Mouse (Mus musculus) olfactory bulb, adult 2 months (tissue): Measurements from ENCODE around the gene Bet1l. TPM values are rescaled to one million over a fixed set of nuclear protein-coding genes. Genes with fewer than 3 reads are reported as not detected.

Source experiments
- H3K27ac ChIP-seq: fragments of 200-500 bp; 2 replicates; pipeline ENCODE4 v1.5.1; 2012; ENCODE audit warnings: low read depth, low read length; ENCODE audit not compliant: insufficient read depth
- H3K4me1 ChIP-seq: fragments of 200-500 bp; 2 replicates; pipeline ENCODE4 v1.6.1; 2012; ENCODE audit warnings: low read length; ENCODE audit not compliant: control insufficient read depth, insufficient read depth
- H3K4me3 ChIP-seq: fragments of 200-500 bp; 2 replicates; pipeline ENCODE4 v1.5.1; 2012; ENCODE audit warnings: mild to moderate bottlenecking, low read depth, low read length, moderate library complexity; ENCODE audit not compliant: insufficient read depth
- CTCF ChIP-seq: fragments of 200-500 bp; IDR thresholded peaks from 2 replicates; pipeline ENCODE4 v1.5.1; 2012; ENCODE audit warnings: low read depth, mild to moderate bottlenecking, low read length, moderate library complexity; ENCODE audit not compliant: insufficient read depth
- POLR2A ChIP-seq: fragments of 200-500 bp; IDR thresholded peaks from 2 replicates; pipeline ENCODE4 v1.6.1; 2012; ENCODE audit warnings: mild to moderate bottlenecking, low read depth, low read length, moderate library complexity; ENCODE audit not compliant: insufficient read depth
- WGBS: fragments of 180-500 bp; shearing (Covaris S2); methylation state at CpG from one replicate; pipeline ENCODE4 v1.1.7; 2018; 5-methylcytosine and 5-hydroxymethylcytosine counted together
- polyA plus RNA-seq: library from polyadenylated mRNA; stranded (reverse); fragments of >200 nt; gene quantifications from 2 replicates; pipeline ENCODE4 v1.2.4, GENCODE M21; 2012; ENCODE audit warnings: low replicate concordance; ENCODE audit not compliant: missing spikeins, insufficient read depth, insufficient read length

Gene Bet1l
- not detected in 2 replicates for polyA plus RNA-seq

GRCm38 (mm10) chr7:140857550-140858505, at the start of gene Bet1l:
TSS of gene Bet1l (minus strand) at chr7:140857577.
- TF ChIP-seq CTCF (no peak), POLR2A (no peak)
- Histone ChIP-seq H3K4me3 (peak within 1 kb of the TSS; percentile 71), H3K27ac (peak within 1 kb of the TSS; percentile 68), H3K4me1 (peaks cover 32% of the 10 kb centered on the region)
- 25% methylated on average over 40 of the region's 40 CpGs for WGBS

GRCm38 (mm10) chr7:140907131-140907530, 49.8 kb upstream of the Bet1l start:
- WGBS = 83% methylated on average over 13 of the region's 13 CpGs
- H3K4me1 ChIP-seq = peaks cover 6% of the 10 kb centered on the region
- no peak overlapping the region for H3K27ac ChIP-seq
- no peak overlapping the region for H3K4me3 ChIP-seq
- no peak for TF ChIP-seq CTCF

- H3K4me3 ChIP-seq = no peak overlapping the region
- H3K4me1 ChIP-seq = peaks cover 6% of the 10 kb centered on the region
- H3K27ac ChIP-seq = no peak overlapping the region
- WGBS = 75% methylated on average over 2 of the region's 2 CpGs
- TF ChIP-seq CTCF = no peak
- no peak for TF ChIP-seq POLR2A
Observed at GRCm38 (mm10) chr7:140905642-140906081, 48.3 kb upstream of the Bet1l start.

GRCm38 (mm10) chr7:140903212-140903611, 45.8 kb upstream of the Bet1l start:
- Histone ChIP-seq H3K4me3 (no peak overlapping the region), H3K27ac (no peak overlapping the region), H3K4me1 (peaks cover 2% of the 10 kb centered on the region; the same call in 1 of the 2 replicates)
- 22% methylated on average over 13 of the region's 13 CpGs for WGBS
- TF ChIP-seq POLR2A = no peak
- TF ChIP-seq CTCF = peak; percentile 91

GRCm38 (mm10) chr7:140902036-140902875, 44.9 kb upstream of the Bet1l start:
- WGBS = 73% methylated on average over 15 of the region's 15 CpGs
- Histone ChIP-seq H3K27ac (no peak overlapping the region), H3K4me3 (no peak overlapping the region), H3K4me1 (peaks cover 2% of the 10 kb centered on the region; the same call in 1 of the 2 replicates)
- TF ChIP-seq CTCF = no peak
- no peak for TF ChIP-seq POLR2A

- no peak within 1 kb of the TSS for H3K27ac ChIP-seq
- 61% methylated on average over 10 of the region's 10 CpGs for WGBS
- H3K4me3 ChIP-seq = no peak within 1 kb of the TSS
- peaks cover 2% of the 10 kb centered on the region; the same call in 1 of the 2 replicates for H3K4me1 ChIP-seq
- TF ChIP-seq POLR2A = no peak
- no peak for TF ChIP-seq CTCF
Observed at GRCm38 (mm10) chr7:140900220-140900619, 42.8 kb upstream of the Bet1l start, which contains the start of gene Cox8b. TSS of gene Cox8b (minus strand) at chr7:140900446.

- H3K4me3 ChIP-seq = no peak overlapping the region
- peaks cover 2% of the 10 kb centered on the region; the same call in 1 of the 2 replicates for H3K4me1 ChIP-seq
- no peak overlapping the region for H3K27ac ChIP-seq
- 71% methylated on average over 3 of the region's 3 CpGs for WGBS
- no peak for TF ChIP-seq POLR2A
- no peak for TF ChIP-seq CTCF
Observed at GRCm38 (mm10) chr7:140899121-140899520, 41.7 kb upstream of the Bet1l start.

- Histone ChIP-seq H3K4me3 (no peak overlapping the region), H3K27ac (no peak overlapping the region), H3K4me1 (no peaks in the 10 kb centered on the region)
- TF ChIP-seq CTCF = no peak
- TF ChIP-seq POLR2A = no peak
- WGBS = 89% methylated on average over 7 of the region's 7 CpGs
Observed at GRCm38 (mm10) chr7:140897863-140898262, 40.5 kb upstream of the Bet1l start.
